8 mouse cellular contexts compared by ENCODE assay signal in the genomic region with DNA sequence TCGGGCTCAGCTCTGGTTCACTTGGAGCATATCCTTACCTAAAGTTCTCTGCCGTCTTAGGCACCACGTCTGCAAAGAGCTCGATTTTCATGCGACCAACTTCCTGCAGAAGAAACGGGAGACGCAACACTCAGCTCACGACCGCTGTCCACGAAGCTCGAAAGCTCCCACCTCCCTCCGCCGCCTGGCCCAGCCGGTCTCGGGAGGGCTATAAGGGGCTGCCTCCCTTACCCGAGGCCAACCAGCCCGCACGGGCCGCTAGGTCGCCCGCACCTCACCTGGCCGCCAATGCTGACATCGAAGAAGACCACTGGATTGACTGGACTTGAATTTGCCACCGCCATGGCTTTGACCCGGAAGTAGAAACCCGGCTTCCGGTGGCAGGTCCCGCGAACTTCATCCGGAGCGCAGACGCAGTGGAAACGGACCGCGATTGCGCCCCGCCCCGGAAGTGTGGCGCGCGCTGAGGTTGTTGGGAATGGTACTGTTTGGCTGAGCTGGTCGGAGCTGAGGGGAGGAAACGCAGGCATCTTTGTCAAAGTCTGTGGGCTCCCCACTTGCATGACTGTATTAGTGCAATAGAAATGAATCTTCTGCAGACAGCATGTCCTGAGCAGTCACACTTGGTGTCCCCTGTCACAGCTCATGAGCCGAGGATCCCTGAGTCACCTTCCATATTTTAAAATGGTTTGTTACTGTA. TPM values are rescaled to one million over a fixed set of nuclear protein-coding genes. Genes with fewer than 3 reads are reported as not detected.
DNase-seq lines count a peak whose midpoint lies in the region; ATAC-seq lines count a peak whose summit lies in the region.

A gene (minus strand): TSS at position 416 of the 700 bp plus-strand sequence.

- H3K9ac ChIP-seq in heart, embryonic 13.5 days, result peak within 1 kb of the TSS; percentile 85
- H3K9ac ChIP-seq in liver, embryonic 12.5 days, result peak within 1 kb of the TSS; percentile 82
- peak within 1 kb of the TSS; percentile 58 for H3K9ac ChIP-seq in stomach, embryonic 15.5 days

- DNase-seq in CD4-positive, CD25-positive, alpha-beta regulatory T cell, adult 2 months (ENCODE audit: low read depth, low spot score), result peak; percentile 97
- DNase-seq in fat pad, adult 2 months (ENCODE audit: extremely low read depth, low read depth, low spot score), result peak; percentile 13
- peak; percentile 98 for DNase-seq in kidney, postnatal 10 days
- DNase-seq in natural killer cell, adult 2 months (ENCODE audit: low spot score in 2 of 2), result peak; percentile 90 to 93

- H3K36me3 ChIP-seq in heart, embryonic 13.5 days, result peaks cover 39% of the 10 kb centered on the region
- H3K36me3 ChIP-seq in liver, embryonic 12.5 days, result peaks cover 42% of the 10 kb centered on the region
- peaks cover 25% of the 10 kb centered on the region for H3K36me3 ChIP-seq in stomach, embryonic 15.5 days

- peak within 1 kb of the TSS; percentile 98 for H3K4me2 ChIP-seq in heart, embryonic 13.5 days
- H3K4me2 ChIP-seq in liver, embryonic 12.5 days, result peak within 1 kb of the TSS; percentile 86
- H3K4me2 ChIP-seq in stomach, embryonic 15.5 days, result peak within 1 kb of the TSS; percentile 95

- ATAC-seq in heart, embryonic 13.5 days (ENCODE audit: extremely low read depth, insufficient number of reproducible peaks, low FRiP score, low TSS enrichment), result peak; percentile 88
- peak; percentile 96 for ATAC-seq in liver, embryonic 12.5 days
- peak; percentile 97 for ATAC-seq in stomach, embryonic 15.5 days (ENCODE audit: insufficient read depth, low FRiP score, low read depth)

- peak within 1 kb of the TSS; percentile 79 for H3K4me3 ChIP-seq in brown adipose tissue, adult 24 weeks (ENCODE audit: insufficient read depth, low read depth, low read length)
- peak within 1 kb of the TSS; percentile 87 for H3K4me3 ChIP-seq in heart, embryonic 13.5 days
- peak within 1 kb of the TSS; percentile 93 for H3K4me3 ChIP-seq in liver, embryonic 12.5 days
- H3K4me3 ChIP-seq in stomach, embryonic 15.5 days (replicated peaks), result peak within 1 kb of the TSS; percentile 86

- peaks cover 8% of the 10 kb centered on the region for H3K4me1 ChIP-seq in brown adipose tissue, adult 24 weeks (ENCODE audit: control insufficient read depth, insufficient read depth, insufficient read length, low read length)
- H3K4me1 ChIP-seq in heart, embryonic 13.5 days, result peaks cover 16% of the 10 kb centered on the region
- H3K4me1 ChIP-seq in liver, embryonic 12.5 days, result peaks cover 19% of the 10 kb centered on the region
- H3K4me1 ChIP-seq in stomach, embryonic 15.5 days, result peaks cover 9% of the 10 kb centered on the region

- H3K9me3 ChIP-seq in heart, embryonic 13.5 days, result no peaks in the 10 kb centered on the region
- H3K9me3 ChIP-seq in liver, embryonic 12.5 days (replicated peaks), result no peaks in the 10 kb centered on the region
- no peaks in the 10 kb centered on the region for H3K9me3 ChIP-seq in stomach, embryonic 15.5 days

- peak within 1 kb of the TSS; percentile 71; the same call in 1 of the 2 replicates for H3K27ac ChIP-seq in brown adipose tissue, adult 24 weeks (replicated peaks; ENCODE audit: low read depth, low read length)
- peak within 1 kb of the TSS; percentile 86 for H3K27ac ChIP-seq in heart, embryonic 13.5 days (replicated peaks)
- H3K27ac ChIP-seq in liver, embryonic 12.5 days, result peak within 1 kb of the TSS; percentile 75
- peak within 1 kb of the TSS; percentile 67 for H3K27ac ChIP-seq in stomach, embryonic 15.5 days

- H3K27me3 ChIP-seq in heart, embryonic 13.5 days (replicated peaks), result peaks cover 29% of the 10 kb centered on the region
- peaks cover 23% of the 10 kb centered on the region for H3K27me3 ChIP-seq in liver, embryonic 12.5 days (replicated peaks)
- H3K27me3 ChIP-seq in stomach, embryonic 15.5 days (replicated peaks), result no peaks in the 10 kb centered on the region

- WGBS in heart, embryonic 13.5 days, result under 1% methylated on average over 44 of the region's 44 CpGs
- under 1% methylated on average over 44 of the region's 44 CpGs for WGBS in liver, embryonic 12.5 days (ENCODE audit: insufficient replicate concordance)
- under 1% methylated on average over 44 of the region's 44 CpGs for WGBS in stomach, embryonic 15.5 days

RNA-seq across cellular contexts. Expression of the gene that starts here (rescaled TPM):
- 15.4 and 17.0 TPM in 2 replicates for polyA plus RNA-seq in brown adipose tissue, adult 24 weeks (2012; ENCODE audit: insufficient read depth, insufficient read length, missing spikeins)
- polyA plus RNA-seq in heart, embryonic 13.5 days (2015; fragmentation: Nextera tagmentation; extraction: Ambion mirVana), result 50.7 and 60.6 TPM in 2 replicates
- polyA plus RNA-seq in liver, embryonic 12.5 days (2016; fragmentation: Nextera tagmentation; extraction: Ambion mirVana), result 88.1 and 93.4 TPM in 2 replicates
- polyA plus RNA-seq in stomach, embryonic 15.5 days (2015; fragmentation: Nextera tagmentation; extraction: Ambion mirVana), result 71.6 and 90.5 TPM in 2 replicates

Comparison
In these comparisons a context has a peak if more than half of its experiments do, and no peak if none do; other contexts are left out.
1. Peak in every context shown above with its lines: DNase-seq, ATAC-seq, H3K4me3 ChIP-seq and H3K27ac ChIP-seq.
2. DNase-seq: peak in every context shown above with its lines; median percentile 98 in kidney, postnatal 10 days; 97 in CD4-positive, CD25-positive, alpha-beta regulatory T cell, adult 2 months; 92 in natural killer cell, adult 2 months; 13 in fat pad, adult 2 months.